Mouse (Mus musculus) kidney, adult 2 months (tissue): ENCODE data around the gene Gfap. TPM values are rescaled to one million over a fixed set of nuclear protein-coding genes. Genes with fewer than 3 reads are reported as not detected.

Source experiments
- DNase-seq: peaks from one replicate; pipeline ENCODE4 v3.0.0; 2021
- H3K27ac ChIP-seq: fragments of 200-500 bp; 2 replicates; pipeline ENCODE4 v1.5.1; 2012; ENCODE audit warnings: low read depth, low read length, control low read depth, inconsistent platforms; ENCODE audit not compliant: insufficient read depth
- H3K27me3 ChIP-seq: fragments of 200-500 bp; replicated peaks from 2 replicates; pipeline ENCODE4 v1.6.1; 2012; ENCODE audit warnings: mild to moderate bottlenecking, moderate library complexity, low read length, inconsistent platforms; ENCODE audit not compliant: control insufficient read depth, insufficient read depth
- H3K36me3 ChIP-seq: fragments of 200-500 bp; 2 replicates; pipeline ENCODE4 v1.6.1; 2012; ENCODE audit warnings: mild to moderate bottlenecking, moderate library complexity, low read length, inconsistent platforms; ENCODE audit not compliant: control insufficient read depth, insufficient read depth
- H3K4me1 ChIP-seq: fragments of 200-500 bp; 2 replicates; pipeline ENCODE4 v1.6.1; 2011; ENCODE audit warnings: low read length; ENCODE audit not compliant: control insufficient read depth, insufficient read depth
- H3K4me3 ChIP-seq: fragments of 200-500 bp; 2 replicates; pipeline ENCODE4 v1.5.1; 2011; ENCODE audit warnings: mild to moderate bottlenecking, low read depth, low read length, control low read depth; ENCODE audit not compliant: insufficient read depth
- CTCF ChIP-seq: fragments of 200-500 bp; conservative IDR thresholded peaks from 2 replicates; pipeline ENCODE4 v1.5.1; 2011; ENCODE audit warnings: low read depth, mild to moderate bottlenecking, control low read depth, low read length, moderate library complexity, mixed read lengths; ENCODE audit not compliant: insufficient read depth, insufficient read length
- POLR2A ChIP-seq: fragments of 200-500 bp; IDR thresholded peaks from one replicate; pipeline ENCODE4 v1.6.1; 2011; ENCODE audit warnings: low read depth, low read length, control low read depth
- WGBS: fragments of 180-500 bp; shearing (Covaris S2); methylation state at CpG from one replicate; pipeline ENCODE4 v1.1.7; 2018; 5-methylcytosine and 5-hydroxymethylcytosine counted together
- polyA plus RNA-seq: library from polyadenylated mRNA; depleted of rRNA; stranded (reverse); fragments of >200 nt; gene quantifications from 2 replicates; pipeline ENCODE4 v1.2.3, GENCODE M21; 2012

Gene Gfap
- polyA plus RNA-seq, 1 experiment: 0.16 TPM

DNA sequence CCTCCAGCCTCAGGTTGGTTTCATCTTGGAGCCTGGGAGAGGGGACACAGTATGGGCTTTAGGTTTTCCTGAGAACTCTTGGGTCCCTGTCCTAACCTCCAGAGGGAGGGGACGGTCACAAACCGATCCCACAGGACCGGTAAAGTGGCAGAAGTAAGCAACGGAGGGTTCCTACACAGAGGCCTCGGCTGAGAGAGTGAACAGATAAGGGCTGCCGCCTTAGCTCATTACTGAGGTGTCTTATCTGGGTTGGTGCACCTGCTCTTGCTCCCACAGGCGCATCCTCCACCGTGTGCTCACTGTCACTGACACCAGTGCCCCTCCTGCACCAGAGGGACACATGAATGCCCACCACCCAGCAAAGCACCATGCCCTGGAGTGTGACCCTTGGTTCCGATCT is 4.9 kb downstream of the Gfap start:
- WGBS: 83% methylated on average over 9 of the region's 9 CpGs
- Histone ChIP-seq H3K4me3 (no peak overlapping the region), H3K4me1 (no peaks in the 10 kb centered on the region), H3K27ac (no peak overlapping the region), H3K27me3 (no peaks in the 10 kb centered on the region), H3K36me3 (no peaks in the 10 kb centered on the region)
- no peak for TF ChIP-seq POLR2A
- no peak for TF ChIP-seq CTCF
- DNase-seq: no peak

DNA sequence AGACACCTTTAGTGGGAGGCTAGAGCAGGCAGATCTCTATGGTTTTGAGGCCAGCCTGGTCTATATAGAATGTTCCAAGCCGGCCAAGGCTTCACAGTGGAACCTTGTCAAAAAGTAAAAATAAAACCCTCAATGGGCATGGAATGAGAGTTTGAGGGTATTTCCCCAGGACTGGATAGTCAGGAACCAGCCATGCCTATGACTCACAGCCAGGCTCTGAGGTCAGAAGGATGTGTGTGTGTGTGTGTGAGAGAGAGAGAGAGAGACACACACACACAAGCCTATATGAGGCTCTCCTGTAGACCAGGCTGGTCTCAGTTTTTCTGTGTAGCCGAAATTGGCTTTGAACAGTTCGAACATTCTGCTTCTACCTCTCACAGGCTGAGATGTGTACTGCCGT is 6.0 kb downstream of the Gfap start:
- TF ChIP-seq POLR2A: no peak
- no peak for TF ChIP-seq CTCF
- H3K27me3 ChIP-seq: no peaks in the 10 kb centered on the region
- DNase-seq: no peak
- H3K4me3 ChIP-seq: no peak overlapping the region
- H3K36me3 ChIP-seq: no peaks in the 10 kb centered on the region
- 94% methylated on average over 4 of the region's 4 CpGs for WGBS
- H3K27ac ChIP-seq: no peak overlapping the region
- no peaks in the 10 kb centered on the region for H3K4me1 ChIP-seq

DNA sequence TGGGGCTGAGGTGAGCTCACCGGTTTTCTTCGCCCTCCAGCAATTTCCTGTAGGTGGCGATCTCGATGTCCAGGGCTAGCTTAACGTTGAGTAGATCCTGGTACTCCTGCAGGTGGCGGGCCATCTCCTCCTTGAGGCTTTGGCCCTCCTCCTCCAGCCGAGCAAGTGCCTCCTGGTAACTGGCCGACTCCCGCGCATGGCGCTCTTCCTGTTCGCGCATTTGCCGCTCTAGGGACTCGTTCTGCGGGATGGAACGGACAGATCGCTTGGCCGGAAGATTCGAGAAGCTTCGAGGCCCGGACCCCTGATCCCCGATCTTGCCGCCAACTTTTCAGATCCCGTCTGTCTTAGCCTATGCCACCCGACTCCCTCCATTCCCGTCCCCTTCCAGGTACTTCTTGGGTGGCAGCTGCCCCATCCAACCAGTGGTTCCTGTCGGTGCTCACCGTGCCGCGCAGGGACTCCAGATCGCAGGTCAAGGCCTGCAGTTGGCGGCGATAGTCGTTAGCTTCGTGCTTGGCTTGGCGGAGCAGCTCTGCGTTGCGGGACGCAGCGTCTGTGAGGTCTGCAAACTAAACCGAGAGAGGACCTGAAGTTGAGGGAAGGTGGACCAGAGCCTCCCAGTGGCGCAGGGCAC is 7.6 kb downstream of the Gfap start:
- Histone ChIP-seq H3K27ac (no peak overlapping the region), H3K4me1 (no peaks in the 10 kb centered on the region), H3K4me3 (peak overlapping the region; percentile 39), H3K36me3 (no peaks in the 10 kb centered on the region), H3K27me3 (no peaks in the 10 kb centered on the region)
- TF ChIP-seq POLR2A (no peak), CTCF (peak; percentile 82)
- 3% methylated on average over 43 of the region's 43 CpGs for WGBS
- DNase-seq: peak; percentile 90

- Histone ChIP-seq H3K36me3 (no peaks in the 10 kb centered on the region), H3K27ac (no peak overlapping the region), H3K27me3 (no peaks in the 10 kb centered on the region), H3K4me1 (no peaks in the 10 kb centered on the region), H3K4me3 (no peak overlapping the region)
- TF ChIP-seq POLR2A: no peak
- no peak for TF ChIP-seq CTCF
- WGBS: 66% methylated on average over 5 of the region's 5 CpGs
- DNase-seq: no peak
Observed at GRCm38 (mm10) chr11:102890096-102890495, 10.6 kb downstream of the Gfap start.

- DNase-seq: no peak
- Histone ChIP-seq H3K27ac (no peak overlapping the region), H3K27me3 (no peaks in the 10 kb centered on the region), H3K4me3 (no peak overlapping the region), H3K4me1 (no peaks in the 10 kb centered on the region), H3K36me3 (no peaks in the 10 kb centered on the region)
- TF ChIP-seq CTCF (no peak), POLR2A (no peak)
- 37% methylated on average over 3 of the region's 3 CpGs for WGBS
Observed at GRCm38 (mm10) chr11:102888135-102888534, 12.6 kb downstream of the Gfap start.

DNA sequence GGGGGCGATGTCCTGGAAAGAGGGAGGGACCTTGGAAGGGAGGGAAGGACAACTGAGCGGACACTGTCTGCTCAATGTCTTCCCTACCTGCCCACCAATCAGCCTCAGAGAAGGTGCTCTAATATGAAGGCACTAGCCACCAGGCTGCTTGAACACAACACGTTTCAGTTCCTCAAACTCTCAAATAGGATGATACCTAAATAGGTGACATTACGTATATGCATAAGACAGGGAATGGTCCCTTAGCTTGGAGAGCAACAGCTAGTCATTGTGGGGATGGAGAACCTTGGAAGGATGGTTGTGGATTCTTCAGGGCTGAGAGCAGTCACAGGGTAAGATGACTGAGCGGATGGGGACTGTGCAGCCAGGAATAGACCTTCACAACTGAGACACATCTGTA is 13.3 kb downstream of the Gfap start:
- Histone ChIP-seq H3K4me1 (no peaks in the 10 kb centered on the region), H3K27ac (no peak overlapping the region), H3K4me3 (no peak overlapping the region), H3K36me3 (no peaks in the 10 kb centered on the region), H3K27me3 (no peaks in the 10 kb centered on the region)
- WGBS: 78% methylated on average over 5 of the region's 5 CpGs
- TF ChIP-seq POLR2A (no peak), CTCF (no peak)
- DNase-seq: no peak

- Histone ChIP-seq H3K36me3 (no peaks in the 10 kb centered on the region), H3K4me1 (peaks cover 3% of the 10 kb centered on the region; the same call in 1 of the 2 replicates), H3K4me3 (no peak within 1 kb of the TSS), H3K27ac (no peak within 1 kb of the TSS), H3K27me3 (no peaks in the 10 kb centered on the region)
- no peak for DNase-seq
- TF ChIP-seq POLR2A (no peak), CTCF (no peak)
- 60% methylated on average over 10 of the region's 10 CpGs for WGBS
Observed at GRCm38 (mm10) chr11:102884616-102885219, 16.0 kb downstream of the Gfap start, which contains the start of gene Fam187a. Gene Fam187a (plus strand): TSS chr11:102885169.
